Mouse (Mus musculus) retina, adult 2 months (tissue): ENCODE results near the gene Gm10392.

Experiments used
- DNase-seq: peaks from one replicate; pipeline ENCODE4 v3.0.0-alpha.2; 2012; ENCODE audit warnings: low read depth, low spot score

Gm10392 gene

GRCm38 (mm10) chr11:77508068-77509021, 10.7 kb downstream of the Gm10392 start:
- DNase-seq = peak; percentile 57

- no peak for DNase-seq
These were observed 11.6 kb downstream of the Gm10392 start for GRCm38 (mm10) chr11:77507426-77507825.

- no peak for DNase-seq
These were observed 12.1 kb downstream of the Gm10392 start for GRCm38 (mm10) chr11:77506941-77507340.

GRCm38 (mm10) chr11:77506273-77506672, 12.7 kb downstream of the Gm10392 start:
- no peak for DNase-seq

- no peak for DNase-seq
These were observed 13.6 kb downstream of the Gm10392 start for GRCm38 (mm10) chr11:77505291-77505980.

GRCm38 (mm10) chr11:77504377-77504776, 14.6 kb downstream of the Gm10392 start:
- DNase-seq = no peak

GRCm38 (mm10) chr11:77503511-77503910, 15.5 kb downstream of the Gm10392 start:
- no peak for DNase-seq

- DNase-seq = no peak
These were observed 16.5 kb downstream of the Gm10392 start for GRCm38 (mm10) chr11:77502481-77502880.

GRCm38 (mm10) chr11:77501971-77502370, 17.0 kb downstream of the Gm10392 start:
- no peak for DNase-seq

- peak; percentile 61 for DNase-seq
These were observed 17.6 kb downstream of the Gm10392 start for GRCm38 (mm10) chr11:77501392-77501791.

GRCm38 (mm10) chr11:77500361-77501325, 18.4 kb downstream of the Gm10392 start:
- no peak for DNase-seq

GRCm38 (mm10) chr11:77499354-77499753, 19.6 kb downstream of the Gm10392 start:
- no peak for DNase-seq

GRCm38 (mm10) chr11:77498261-77499139, 20.5 kb downstream of the Gm10392 start:
- DNase-seq = no peak

- DNase-seq = no peak
These were observed 21.1 kb downstream of the Gm10392 start for GRCm38 (mm10) chr11:77497851-77498250.

- no peak for DNase-seq
These were observed 21.6 kb downstream of the Gm10392 start for GRCm38 (mm10) chr11:77497341-77497756.

- DNase-seq = no peak
These were observed 23.5 kb downstream of the Gm10392 start for GRCm38 (mm10) chr11:77495507-77495906.

- no peak for DNase-seq
These were observed 24.2 kb downstream of the Gm10392 start for GRCm38 (mm10) chr11:77494782-77495181.

GRCm38 (mm10) chr11:77494344-77494676, 24.7 kb downstream of the Gm10392 start:
- DNase-seq = no peak

- no peak for DNase-seq
These were observed 25.3 kb downstream of the Gm10392 start, which contains the start of gene Git1 for GRCm38 (mm10) chr11:77493512-77494343. Gene Git1, plus strand, starts transcription at chr11:77493562.

GRCm38 (mm10) chr11:77492911-77493332, 26.1 kb downstream of the Gm10392 start:
- peak; percentile 73 for DNase-seq
